Mouse (Mus musculus) hindbrain, embryonic 13.5 days (tissue): ENCODE data around the gene Clec4d. TPM values are rescaled to one million over a fixed set of nuclear protein-coding genes. Genes with fewer than 3 reads are reported as not detected.
"Not testable (repeated sequence)": the region's sequence is repeated elsewhere in the genome, so short reads cannot be mapped to it uniquely, and the experiment has no call there.

Experiments
- ATAC-seq: fragments of 200-750 bp; cut with Nextera tagmentation; 2 replicates; pipeline ENCODE4 v1.8.0; 2017; ENCODE audit warnings: moderate TSS enrichment; ENCODE audit not compliant: low FRiP score
- H3K27ac ChIP-seq: fragments of 300-500 bp; sonication (generic); 2 replicates; pipeline ENCODE4 v1.5.1; 2015; ENCODE audit warnings: inconsistent platforms, mild to moderate bottlenecking, moderate library complexity
- H3K27me3 ChIP-seq: fragments of 300-500 bp; sonication (generic); 2 replicates; pipeline ENCODE4 v1.6.1; 2015; ENCODE audit warnings: mild to moderate bottlenecking, inconsistent platforms
- H3K36me3 ChIP-seq: fragments of 300-500 bp; sonication (generic); 2 replicates; pipeline ENCODE4 v1.6.1; 2015; ENCODE audit warnings: mild to moderate bottlenecking, inconsistent platforms
- H3K4me1 ChIP-seq: fragments of 300-500 bp; sonication (generic); replicated peaks from 2 replicates; pipeline ENCODE4 v1.6.1; 2015; ENCODE audit warnings: inconsistent platforms
- H3K4me2 ChIP-seq: fragments of 300-500 bp; sonication (generic); 2 replicates; pipeline ENCODE4 v1.6.1; 2015; ENCODE audit warnings: inconsistent platforms, mild to moderate bottlenecking, moderate library complexity
- H3K4me3 ChIP-seq: fragments of 300-500 bp; sonication (generic); 2 replicates; pipeline ENCODE4 v1.5.1; 2015; ENCODE audit warnings: mild to moderate bottlenecking, inconsistent platforms
- H3K9ac ChIP-seq: fragments of 300-500 bp; sonication (generic); 2 replicates; pipeline ENCODE4 v1.6.1; 2015; ENCODE audit warnings: mild to moderate bottlenecking, inconsistent platforms
- H3K9me3 ChIP-seq: fragments of 300-500 bp; sonication (generic); 2 replicates; pipeline ENCODE4 v1.6.1; 2016; ENCODE audit warnings: inconsistent platforms
- WGBS: fragments of 180-500 bp; shearing (Covaris S2); methylation state at CpG from one replicate; pipeline ENCODE4 v1.1.7; 2015; 5-methylcytosine and 5-hydroxymethylcytosine counted together
- polyA plus RNA-seq: library from polyadenylated mRNA; unstranded; fragments of >200 nt; fragmentation: Nextera tagmentation; extraction: Ambion mirVana; gene quantifications from 2 replicates; pipeline ENCODE4 v1.2.1, GENCODE M21; 2015

Clec4d gene
- not detected in 2 replicates for polyA plus RNA-seq

DNA sequence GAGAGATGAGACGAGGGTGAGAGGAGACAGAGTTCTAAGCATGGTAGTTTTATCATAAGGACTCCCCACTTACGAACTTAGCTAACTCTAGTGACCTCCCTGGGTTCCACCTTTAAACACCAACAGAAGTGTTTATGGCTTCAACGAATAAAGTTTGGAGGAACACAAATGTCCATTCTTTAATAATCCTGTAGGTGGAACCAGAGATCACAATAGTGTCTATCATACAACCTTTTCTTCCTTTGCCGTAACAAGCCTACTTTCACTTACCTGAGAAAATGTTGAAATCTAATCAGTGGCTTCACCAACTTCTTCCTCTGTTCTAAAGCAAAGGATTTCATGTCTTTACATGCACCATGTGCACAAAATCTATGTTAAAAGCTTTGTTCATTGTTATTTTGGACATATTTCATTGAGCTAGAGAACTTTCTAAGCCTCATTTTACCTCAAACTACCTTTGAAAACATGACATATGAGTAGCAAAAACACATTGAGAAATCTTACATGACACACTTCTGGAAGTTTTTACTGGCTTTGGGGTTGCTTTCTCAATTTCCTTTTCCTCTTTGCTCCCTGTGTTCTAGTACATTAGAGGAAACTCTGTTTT lies at the start of gene Clec4d:
Clec4d (plus strand) TSS at position 557 of the 607 bp plus-strand sequence.
- Histone ChIP-seq H3K27me3 (no peaks in the 10 kb centered on the region), H3K4me1 (no peaks in the 10 kb centered on the region), H3K27ac (no peak within 1 kb of the TSS), H3K9ac (no peak within 1 kb of the TSS), H3K4me3 (no peak within 1 kb of the TSS), H3K4me2 (no peak within 1 kb of the TSS), H3K36me3 (no peaks in the 10 kb centered on the region), H3K9me3 (no peaks in the 10 kb centered on the region)
- WGBS = 78% methylated on average over 4 of the region's 4 CpGs
- ATAC-seq = no peak

DNA sequence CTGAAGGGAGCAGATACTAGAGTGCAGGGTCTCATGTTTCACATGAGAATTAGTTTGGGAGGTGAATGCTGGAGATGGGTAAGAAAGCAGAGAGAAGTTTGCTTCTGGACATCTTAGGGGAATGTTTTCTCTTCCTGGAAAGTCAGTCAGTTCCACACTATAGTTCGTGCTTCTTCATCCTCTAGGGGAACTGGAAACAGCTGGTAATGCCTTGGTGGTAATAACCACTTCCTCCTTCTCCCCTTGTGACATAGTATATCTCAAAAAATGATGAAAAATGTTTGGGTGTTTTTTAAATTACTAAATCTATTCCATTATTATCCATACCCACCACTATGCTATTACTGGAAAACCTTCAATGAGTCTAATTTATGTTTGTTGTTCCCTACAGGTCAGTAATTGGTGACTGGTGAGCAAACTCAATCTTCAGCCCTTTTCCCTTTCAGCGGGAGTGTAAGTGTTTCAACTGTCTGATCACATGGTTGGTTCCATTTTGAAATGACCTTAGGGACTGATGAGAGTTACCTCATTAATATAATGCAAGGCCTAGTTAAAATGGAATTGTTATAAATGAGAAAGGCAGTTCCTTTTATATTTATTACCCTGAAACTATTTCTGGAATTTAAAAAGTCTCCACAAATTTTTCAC lies 34.3 kb upstream of the Clec4d start:
- 74% methylated on average over 2 of the region's 2 CpGs for WGBS
- Histone ChIP-seq H3K27me3 (no peaks in the 10 kb centered on the region), H3K9me3 (no peaks in the 10 kb centered on the region), H3K9ac (no peak overlapping the region), H3K4me2 (no peak overlapping the region), H3K27ac (no peak overlapping the region), H3K4me1 (no peaks in the 10 kb centered on the region), H3K36me3 (no peaks in the 10 kb centered on the region), H3K4me3 (no peak overlapping the region)
- ATAC-seq = no peak

DNA sequence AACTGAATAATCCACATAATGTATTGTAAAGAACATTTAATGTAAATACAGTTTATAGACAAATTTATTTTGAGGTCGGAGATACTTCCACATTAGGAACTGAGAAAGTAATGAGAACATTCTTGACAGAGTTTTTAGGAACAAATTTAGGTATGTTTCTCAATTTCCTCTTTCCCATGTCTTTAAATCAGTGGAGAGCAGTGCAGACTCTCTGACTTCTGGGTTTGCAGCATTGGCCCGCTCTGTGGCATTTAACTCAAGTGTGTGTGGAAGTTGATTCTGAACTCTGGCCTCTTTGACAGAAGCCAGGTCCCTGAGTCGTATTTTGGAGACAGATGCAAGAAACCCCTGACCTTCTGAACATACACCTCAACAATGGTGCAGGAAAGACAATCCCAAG lies 32.3 kb upstream of the Clec4d start, which contains the start of gene Clec4n:
Clec4n (plus strand) TSS at position 200 of the 400 bp plus-strand sequence.
- no peak within 1 kb of the TSS for H3K9ac ChIP-seq
- H3K4me3 ChIP-seq = no peak within 1 kb of the TSS
- no peaks in the 10 kb centered on the region for H3K4me1 ChIP-seq
- no peak within 1 kb of the TSS for H3K4me2 ChIP-seq
- no peaks in the 10 kb centered on the region for H3K36me3 ChIP-seq
- no peaks in the 10 kb centered on the region for H3K27me3 ChIP-seq
- no peak within 1 kb of the TSS for H3K27ac ChIP-seq
- WGBS = 77% methylated on average over 3 of the region's 3 CpGs
- no peaks in the 10 kb centered on the region for H3K9me3 ChIP-seq
- no peak for ATAC-seq

DNA sequence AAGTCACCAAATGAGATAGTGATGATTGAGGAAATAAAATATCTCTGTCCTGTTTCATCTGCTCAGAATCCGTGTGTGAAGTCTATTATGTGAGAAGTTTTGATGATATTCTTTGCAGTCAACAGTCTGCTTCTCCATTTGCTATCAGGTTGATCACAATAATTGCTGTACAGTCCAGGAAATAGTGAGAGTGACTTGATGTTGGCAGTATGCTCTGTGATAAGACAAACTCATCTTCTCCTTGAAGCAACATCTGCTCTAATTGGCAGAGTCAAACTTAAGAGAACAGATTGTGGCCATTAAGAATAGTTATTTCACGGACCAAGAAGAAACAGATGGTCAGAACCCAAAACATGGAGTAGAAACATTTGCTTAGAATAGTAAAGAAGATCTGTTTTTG lies 30.8 kb upstream of the Clec4d start:
- no peak for ATAC-seq
- WGBS = 72% methylated on average over 2 of the region's 2 CpGs
- no peak overlapping the region for H3K4me2 ChIP-seq
- H3K4me1 ChIP-seq = no peaks in the 10 kb centered on the region
- H3K4me3 ChIP-seq = no peak overlapping the region
- no peak overlapping the region for H3K27ac ChIP-seq
- no peak overlapping the region for H3K9ac ChIP-seq
- H3K9me3 ChIP-seq = no peaks in the 10 kb centered on the region
- no peaks in the 10 kb centered on the region for H3K36me3 ChIP-seq
- H3K27me3 ChIP-seq = no peaks in the 10 kb centered on the region

DNA sequence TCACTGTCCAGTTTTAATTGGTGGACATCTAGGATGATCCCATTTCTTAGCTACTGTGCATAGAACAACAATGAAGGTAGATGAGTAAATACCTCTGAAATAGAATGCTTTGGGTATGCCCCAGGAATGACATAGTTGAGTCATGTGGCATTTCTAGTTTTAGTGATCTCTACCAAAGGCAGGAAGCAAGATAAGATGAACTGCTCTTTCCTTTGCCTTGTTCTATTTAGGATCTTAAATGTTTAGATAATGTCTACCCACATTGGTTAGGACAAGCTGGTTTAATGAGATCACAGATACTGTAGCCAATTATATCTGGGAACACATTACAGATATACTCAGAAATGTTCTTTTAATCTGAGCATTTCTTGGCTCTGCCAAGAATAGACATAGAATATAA lies 24.3 kb upstream of the Clec4d start:
- ATAC-seq = no peak
- Histone ChIP-seq H3K9me3 (no peaks in the 10 kb centered on the region), H3K4me2 (no peak overlapping the region), H3K4me3 (no peak overlapping the region), H3K36me3 (no peaks in the 10 kb centered on the region), H3K27me3 (no peaks in the 10 kb centered on the region), H3K27ac (no peak overlapping the region), H3K4me1 (no peaks in the 10 kb centered on the region), H3K9ac (no peak overlapping the region)

DNA sequence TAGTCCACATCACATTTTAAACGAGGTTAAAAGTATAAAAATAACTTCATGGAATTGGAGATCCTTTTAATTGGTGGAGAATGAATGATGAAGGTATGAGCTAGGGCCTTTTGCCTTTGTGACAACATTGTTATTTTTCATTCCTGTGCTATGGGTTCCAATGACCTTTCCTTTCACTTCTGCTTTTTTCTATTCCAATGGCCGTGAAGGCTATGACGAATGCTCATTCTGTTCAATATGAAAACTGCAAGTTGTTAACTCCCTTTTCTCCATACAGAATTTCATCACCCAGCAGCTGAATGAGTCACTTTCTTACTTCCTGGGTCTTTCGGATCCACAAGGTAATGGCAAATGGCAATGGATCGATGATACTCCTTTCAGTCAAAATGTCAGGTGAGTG lies 17.7 kb upstream of the Clec4d start:
- 89% methylated on average over 5 of the region's 5 CpGs for WGBS
- H3K4me1 ChIP-seq = no peaks in the 10 kb centered on the region
- ATAC-seq = no peak

DNA sequence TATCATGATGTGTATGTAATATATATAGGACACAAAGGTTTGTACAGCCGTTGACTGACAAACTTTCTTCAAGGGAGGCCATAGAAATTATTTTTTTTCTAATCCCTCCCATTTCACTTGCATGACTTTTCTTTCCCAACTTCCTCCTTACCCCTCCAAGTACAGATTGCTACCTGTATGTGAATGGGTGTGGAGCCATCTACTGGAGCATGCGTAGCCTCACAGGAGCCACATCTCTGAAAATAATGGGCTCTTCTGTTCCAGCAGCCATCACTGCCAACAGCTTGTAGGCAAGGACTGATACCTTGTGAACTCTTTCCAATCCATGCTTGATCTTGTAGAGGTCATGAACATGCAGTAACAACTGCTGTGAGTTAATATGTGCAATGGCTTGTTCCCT lies 13.0 kb upstream of the Clec4d start:
- WGBS = 76% methylated on average over 2 of the region's 2 CpGs

More for the DNA sequence above, 17.7 kb upstream of the Clec4d start:
- no peaks in the 10 kb centered on the region for H3K9me3 ChIP-seq
- no peaks in the 10 kb centered on the region for H3K27me3 ChIP-seq
- no peak overlapping the region for H3K4me3 ChIP-seq
- H3K4me2 ChIP-seq = no peak overlapping the region
- no peaks in the 10 kb centered on the region for H3K36me3 ChIP-seq
- H3K9ac ChIP-seq = no peak overlapping the region
- no peak overlapping the region for H3K27ac ChIP-seq

DNA sequence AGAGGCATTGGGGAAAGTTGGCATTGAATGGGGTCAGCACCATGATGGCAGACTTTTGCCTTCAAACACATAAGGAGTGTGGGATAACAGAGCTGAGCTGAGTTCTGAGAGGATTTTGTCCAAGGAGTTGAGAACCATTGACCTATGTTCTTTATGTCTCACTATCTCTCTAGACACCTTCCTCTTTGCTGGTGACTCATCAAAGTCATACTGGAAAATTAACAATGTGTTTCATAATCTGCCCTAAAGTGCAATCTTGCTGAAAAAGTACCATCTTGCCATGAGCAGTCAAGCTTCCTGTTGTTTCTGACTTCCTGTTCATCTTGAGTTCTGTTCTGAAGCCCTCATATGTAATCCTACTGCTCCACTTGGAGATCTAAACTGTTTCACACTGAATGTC lies 9.2 kb upstream of the Clec4d start:
- Histone ChIP-seq H3K36me3 (no peaks in the 10 kb centered on the region), H3K4me3 (no peak overlapping the region), H3K4me2 (no peak overlapping the region), H3K9me3 (no peaks in the 10 kb centered on the region), H3K27ac (no peak overlapping the region), H3K4me1 (no peaks in the 10 kb centered on the region), H3K27me3 (no peaks in the 10 kb centered on the region), H3K9ac (no peak overlapping the region)
- ATAC-seq = no peak

More for the DNA sequence above, 13.0 kb upstream of the Clec4d start:
- not testable (repeated sequence) for H3K4me1 ChIP-seq, H3K4me2 ChIP-seq, H3K27ac ChIP-seq, H3K9ac ChIP-seq, H3K36me3 ChIP-seq, H3K9me3 ChIP-seq, H3K4me3 ChIP-seq, ATAC-seq, H3K27me3 ChIP-seq

DNA sequence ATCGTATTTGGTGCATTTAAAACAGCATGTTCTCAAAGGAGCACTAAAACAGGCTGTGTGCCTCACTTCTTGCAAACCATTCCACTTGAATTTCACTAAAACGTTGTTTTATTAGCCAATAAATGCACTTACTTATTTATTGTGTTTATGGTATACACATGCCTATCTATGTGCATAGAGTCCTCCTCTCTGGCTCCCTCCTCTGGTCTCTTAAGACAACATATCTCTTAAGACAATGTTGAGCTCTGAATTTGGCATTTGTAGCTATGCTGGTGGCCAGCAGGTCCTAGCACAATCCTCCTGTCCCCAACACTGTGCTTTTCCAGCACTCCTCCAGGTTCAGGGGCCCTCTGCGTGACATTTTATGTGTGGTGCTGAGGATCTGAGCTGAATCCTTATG lies 3.0 kb upstream of the Clec4d start:
- Histone ChIP-seq H3K27me3 (no peaks in the 10 kb centered on the region), H3K4me2 (no peak overlapping the region), H3K4me1 (no peaks in the 10 kb centered on the region), H3K9ac (no peak overlapping the region), H3K9me3 (no peaks in the 10 kb centered on the region), H3K36me3 (no peaks in the 10 kb centered on the region), H3K4me3 (no peak overlapping the region), H3K27ac (no peak overlapping the region)
- 82% methylated on average over 3 of the region's 3 CpGs for WGBS
- ATAC-seq = no peak

DNA sequence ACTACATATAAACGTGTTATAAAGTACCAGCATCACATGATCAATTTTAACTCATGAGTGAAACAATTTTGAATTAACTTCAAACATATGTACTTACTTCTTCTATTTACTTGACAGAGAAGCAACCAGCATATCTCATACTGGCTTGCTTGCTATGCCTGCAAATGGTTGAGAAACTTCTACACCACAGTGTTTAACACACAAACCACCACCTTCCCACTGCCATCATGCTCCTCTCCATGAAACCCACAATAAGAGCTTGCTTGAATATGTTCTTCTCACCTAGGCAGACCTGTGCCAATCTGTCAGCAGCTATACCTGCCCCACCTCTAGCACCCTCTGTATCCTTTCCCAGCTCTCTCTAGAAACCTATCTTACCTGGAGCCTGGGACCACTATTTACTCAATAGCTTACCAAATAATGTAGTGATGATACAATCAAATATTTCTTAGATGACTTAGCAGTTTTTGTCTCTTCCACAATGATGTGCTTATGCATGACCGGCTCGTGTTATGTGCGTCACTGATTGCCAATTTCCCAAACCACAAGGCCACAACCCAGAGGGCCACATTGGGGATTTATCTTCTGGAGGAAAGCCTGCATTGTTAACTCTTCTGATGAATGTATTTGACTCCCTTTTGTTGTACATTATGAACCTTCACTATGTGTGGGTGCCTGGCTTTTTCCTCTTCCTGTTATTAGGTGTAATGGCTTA lies 1.9 kb upstream of the Clec4d start:
- no peaks in the 10 kb centered on the region for H3K4me1 ChIP-seq
- H3K9me3 ChIP-seq = no peaks in the 10 kb centered on the region

DNA sequence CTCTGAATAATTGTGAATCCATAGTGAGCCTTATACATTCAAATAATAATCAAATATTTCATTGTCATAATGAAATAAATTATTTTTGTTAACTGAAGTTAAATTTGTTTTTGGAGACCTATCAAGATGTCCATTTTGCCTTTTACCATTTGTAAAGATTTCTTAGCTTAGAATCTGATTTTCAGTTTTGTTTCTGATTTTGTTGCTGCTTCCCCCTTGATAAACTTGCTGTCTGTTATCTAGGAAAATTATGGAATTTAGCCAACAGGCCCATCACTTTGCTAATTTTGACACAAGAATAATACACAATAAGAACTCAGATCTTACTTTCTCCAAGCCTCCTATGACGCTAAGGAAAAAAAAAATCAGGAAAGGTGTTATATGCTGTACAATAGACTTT lies 1.0 kb upstream of the Clec4d start:
- no peaks in the 10 kb centered on the region for H3K9me3 ChIP-seq
- H3K4me1 ChIP-seq = no peaks in the 10 kb centered on the region
- no peaks in the 10 kb centered on the region for H3K27me3 ChIP-seq
- ATAC-seq = no peak
- no peak overlapping the region for H3K27ac ChIP-seq
- no peak overlapping the region for H3K4me2 ChIP-seq
- no peak overlapping the region for H3K4me3 ChIP-seq
- WGBS = 88% methylated on average over 1 of the region's 1 CpGs
- no peaks in the 10 kb centered on the region for H3K36me3 ChIP-seq
- H3K9ac ChIP-seq = no peak overlapping the region

More for the DNA sequence above, 1.9 kb upstream of the Clec4d start:
- no peak overlapping the region for H3K4me3 ChIP-seq
- no peak overlapping the region for H3K27ac ChIP-seq
- no peaks in the 10 kb centered on the region for H3K36me3 ChIP-seq
- H3K9ac ChIP-seq = no peak overlapping the region
- no peak overlapping the region for H3K4me2 ChIP-seq
- WGBS = 85% methylated on average over 4 of the region's 4 CpGs
- ATAC-seq = no peak
- H3K27me3 ChIP-seq = no peaks in the 10 kb centered on the region

DNA sequence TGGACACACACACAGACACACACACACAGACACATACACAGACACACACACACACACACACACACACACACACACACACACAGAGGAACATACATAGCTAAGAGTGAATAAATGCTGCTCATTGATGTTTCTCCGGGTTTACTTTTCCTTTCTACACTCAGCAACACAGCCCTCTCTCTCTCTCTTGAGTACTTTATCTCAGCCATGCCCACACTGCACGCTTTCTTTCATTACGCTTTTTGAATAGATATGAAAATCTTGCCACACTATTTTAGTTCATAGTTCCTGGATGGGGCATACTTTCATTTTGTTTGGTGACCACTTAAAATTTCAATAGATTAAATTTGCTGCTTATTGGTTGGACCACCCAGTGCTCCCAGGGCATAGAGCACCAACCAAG lies 2.3 kb downstream of the Clec4d start:
- Histone ChIP-seq H3K4me2 (no peak overlapping the region), H3K36me3 (no peaks in the 10 kb centered on the region), H3K4me1 (no peaks in the 10 kb centered on the region), H3K27ac (no peak overlapping the region), H3K9me3 (no peaks in the 10 kb centered on the region), H3K4me3 (no peak overlapping the region), H3K27me3 (no peaks in the 10 kb centered on the region), H3K9ac (no peak overlapping the region)
- no peak for ATAC-seq
- WGBS = 93% methylated on average over 3 of the region's 3 CpGs

DNA sequence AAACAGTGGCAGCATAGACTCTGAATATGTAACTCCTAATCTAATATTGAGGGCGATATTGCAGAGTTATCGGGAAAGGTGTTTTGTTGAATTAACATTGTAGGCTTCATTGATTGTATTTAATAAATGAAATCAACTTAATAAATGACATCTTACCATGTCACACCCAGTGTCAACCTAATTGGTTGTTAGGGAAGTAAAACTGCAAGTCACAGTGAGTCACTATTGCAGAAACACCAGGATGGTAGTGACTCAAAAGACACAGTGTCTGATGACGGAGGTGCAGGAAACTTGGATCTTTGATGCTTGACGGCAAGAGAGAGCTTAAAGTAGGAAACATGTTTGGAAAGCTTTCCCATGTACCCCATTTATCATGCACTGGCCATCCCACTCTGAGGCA lies 3.9 kb downstream of the Clec4d start:
- no peak overlapping the region for H3K4me2 ChIP-seq
- H3K4me1 ChIP-seq = no peaks in the 10 kb centered on the region

More for the DNA sequence above, 3.9 kb downstream of the Clec4d start:
- Histone ChIP-seq H3K27ac (no peak overlapping the region), H3K9me3 (peaks cover 5% of the 10 kb centered on the region; the same call in 1 of the 2 replicates), H3K4me3 (no peak overlapping the region), H3K27me3 (no peaks in the 10 kb centered on the region), H3K9ac (no peak overlapping the region), H3K36me3 (no peaks in the 10 kb centered on the region)
- WGBS = 89% methylated on average over 4 of the region's 4 CpGs
- no peak for ATAC-seq
